Mouse (Mus musculus): ENCODE measurements around the gene Exosc3. TPM values are rescaled to one million over a fixed set of nuclear protein-coding genes. Genes with fewer than 3 reads are reported as not detected.
"Not testable (repeated sequence)": the region's sequence is repeated elsewhere in the genome, so short reads cannot be mapped to it uniquely, and the experiment has no call there.

Exosc3 gene
- polyA plus RNA-seq (2014; fragmentation: Nextera tagmentation; extraction: Ambion mirVana): 43.1 and 49.7 TPM in 2 replicates

- H3K4me3 ChIP-seq (ENCODE audit: low read depth, low read length): peak within 1 kb of the TSS; percentile 86
- H3K36me3 ChIP-seq (ENCODE audit: control insufficient read depth, insufficient read depth, low read length): no peaks in the 10 kb centered on the region
- ATAC-seq (replicated peaks; ENCODE audit: insufficient number of reproducible peaks, low FRiP score, low TSS enrichment): peak; percentile 83
- H3K9ac ChIP-seq (ENCODE audit: low read depth, low read length): peak within 1 kb of the TSS; percentile 97
- H3K27ac ChIP-seq (ENCODE audit: low read depth, low read length): peak within 1 kb of the TSS; percentile 99
- no peaks in the 10 kb centered on the region for H3K9me3 ChIP-seq (replicated peaks; ENCODE audit: control insufficient read depth, low read length)
- peaks cover 10% of the 10 kb centered on the region for H3K4me1 ChIP-seq (ENCODE audit: control insufficient read depth, insufficient read depth, low read length)
- WGBS (ENCODE audit: insufficient replicate concordance): under 1% methylated on average over 76 of the region's 76 CpGs
- peak within 1 kb of the TSS; percentile 81 for H3K4me2 ChIP-seq
- no peaks in the 10 kb centered on the region for H3K27me3 ChIP-seq (ENCODE audit: control insufficient read depth, insufficient read depth, low read length)
These were observed at the start of gene Exosc3 for GRCm38 (mm10) chr4:45342286-45343155. TSS of gene Exosc3 (minus strand) at chr4:45342732.

- Histone ChIP-seq H3K9me3 (replicated peaks; ENCODE audit: control insufficient read depth, low read length) (no peaks in the 10 kb centered on the region), H3K36me3 (ENCODE audit: control insufficient read depth, insufficient read depth, low read length) (peaks cover 3% of the 10 kb centered on the region; the same call in 1 of the 2 replicates), H3K4me2 (no peak overlapping the region), H3K4me1 (ENCODE audit: control insufficient read depth, insufficient read depth, low read length) (no peaks in the 10 kb centered on the region), H3K4me3 (ENCODE audit: low read depth, low read length) (no peak overlapping the region), H3K27ac (ENCODE audit: low read depth, low read length) (no peak overlapping the region), H3K27me3 (ENCODE audit: control insufficient read depth, insufficient read depth, low read length) (no peaks in the 10 kb centered on the region), H3K9ac (ENCODE audit: low read depth, low read length) (no peak overlapping the region)
- 64% methylated on average over 4 of the region's 4 CpGs for WGBS (ENCODE audit: insufficient replicate concordance)
- no peak for ATAC-seq (replicated peaks; ENCODE audit: insufficient number of reproducible peaks, low FRiP score, low TSS enrichment)
These were observed 49.6 kb upstream of the Exosc3 start for GRCm38 (mm10) chr4:45392099-45392498.

- not testable (repeated sequence) for H3K27ac ChIP-seq (ENCODE audit: low read depth, low read length); H3K4me1 ChIP-seq (ENCODE audit: control insufficient read depth, insufficient read depth, low read length); ATAC-seq (replicated peaks; ENCODE audit: insufficient number of reproducible peaks, low FRiP score, low TSS enrichment); H3K4me3 ChIP-seq (ENCODE audit: low read depth, low read length); H3K9ac ChIP-seq (ENCODE audit: low read depth, low read length); H3K4me2 ChIP-seq; H3K27me3 ChIP-seq (ENCODE audit: control insufficient read depth, insufficient read depth, low read length); H3K36me3 ChIP-seq (ENCODE audit: control insufficient read depth, insufficient read depth, low read length); H3K9me3 ChIP-seq (replicated peaks; ENCODE audit: control insufficient read depth, low read length)
- 90% methylated on average over 5 of the region's 5 CpGs for WGBS (ENCODE audit: insufficient replicate concordance)
These were observed 44.8 kb upstream of the Exosc3 start for GRCm38 (mm10) chr4:45387296-45387695.

GRCm38 (mm10) chr4:45382133-45382532, 39.6 kb upstream of the Exosc3 start:
- not testable (repeated sequence) for H3K27ac ChIP-seq (ENCODE audit: low read depth, low read length); H3K9ac ChIP-seq (ENCODE audit: low read depth, low read length); ATAC-seq (replicated peaks; ENCODE audit: insufficient number of reproducible peaks, low FRiP score, low TSS enrichment); H3K4me1 ChIP-seq (ENCODE audit: control insufficient read depth, insufficient read depth, low read length); H3K4me2 ChIP-seq; H3K4me3 ChIP-seq (ENCODE audit: low read depth, low read length); H3K36me3 ChIP-seq (ENCODE audit: control insufficient read depth, insufficient read depth, low read length); H3K9me3 ChIP-seq (replicated peaks; ENCODE audit: control insufficient read depth, low read length); H3K27me3 ChIP-seq (ENCODE audit: control insufficient read depth, insufficient read depth, low read length)
- 62% methylated on average over 2 of the region's 2 CpGs for WGBS (ENCODE audit: insufficient replicate concordance)

- H3K4me1 ChIP-seq (ENCODE audit: control insufficient read depth, insufficient read depth, low read length); H3K27ac ChIP-seq (ENCODE audit: low read depth, low read length); H3K9me3 ChIP-seq (replicated peaks; ENCODE audit: control insufficient read depth, low read length); H3K27me3 ChIP-seq (ENCODE audit: control insufficient read depth, insufficient read depth, low read length); H3K9ac ChIP-seq (ENCODE audit: low read depth, low read length); H3K4me2 ChIP-seq; H3K36me3 ChIP-seq (ENCODE audit: control insufficient read depth, insufficient read depth, low read length); ATAC-seq (replicated peaks; ENCODE audit: insufficient number of reproducible peaks, low FRiP score, low TSS enrichment); H3K4me3 ChIP-seq (ENCODE audit: low read depth, low read length): not testable (repeated sequence)
- 86% methylated on average over 10 of the region's 10 CpGs for WGBS (ENCODE audit: insufficient replicate concordance)
These were observed 38.5 kb upstream of the Exosc3 start for GRCm38 (mm10) chr4:45380903-45381580.

DNA sequence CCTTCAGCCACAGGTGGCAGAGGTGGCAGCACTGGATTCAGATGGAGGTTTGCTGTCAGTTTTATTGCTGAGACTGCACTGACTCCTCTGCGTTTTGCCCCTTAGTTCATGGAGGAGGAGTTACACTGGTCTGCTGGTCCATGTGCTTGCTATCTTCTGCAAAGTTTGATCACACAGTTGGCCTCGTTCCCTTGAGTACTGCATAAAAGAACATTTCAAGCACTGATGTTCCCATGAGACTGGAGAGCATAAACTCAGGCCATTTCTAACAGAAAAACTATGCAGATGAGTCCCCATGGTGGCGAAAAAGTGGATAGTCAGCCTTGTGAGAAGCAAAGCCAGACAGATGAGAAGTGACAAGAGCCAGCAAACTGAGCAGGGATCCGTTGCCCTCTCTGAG, 34.0 kb upstream of the Exosc3 start:
- Histone ChIP-seq H3K4me3 (ENCODE audit: low read depth, low read length) (no peak overlapping the region), H3K36me3 (ENCODE audit: control insufficient read depth, insufficient read depth, low read length) (peaks cover 22% of the 10 kb centered on the region), H3K4me1 (ENCODE audit: control insufficient read depth, insufficient read depth, low read length) (no peaks in the 10 kb centered on the region), H3K9ac (ENCODE audit: low read depth, low read length) (no peak overlapping the region), H3K4me2 (no peak overlapping the region), H3K9me3 (replicated peaks; ENCODE audit: control insufficient read depth, low read length) (no peaks in the 10 kb centered on the region), H3K27me3 (ENCODE audit: control insufficient read depth, insufficient read depth, low read length) (no peaks in the 10 kb centered on the region), H3K27ac (ENCODE audit: low read depth, low read length) (no peak overlapping the region)
- ATAC-seq (replicated peaks; ENCODE audit: insufficient number of reproducible peaks, low FRiP score, low TSS enrichment): no peak
- WGBS (ENCODE audit: insufficient replicate concordance): 80% methylated on average over 4 of the region's 4 CpGs

GRCm38 (mm10) chr4:45374879-45375278, 32.3 kb upstream of the Exosc3 start:
- Histone ChIP-seq H3K9ac (ENCODE audit: low read depth, low read length) (no peak overlapping the region), H3K4me3 (ENCODE audit: low read depth, low read length) (no peak overlapping the region), H3K27ac (ENCODE audit: low read depth, low read length) (no peak overlapping the region), H3K9me3 (replicated peaks; ENCODE audit: control insufficient read depth, low read length) (no peaks in the 10 kb centered on the region), H3K27me3 (ENCODE audit: control insufficient read depth, insufficient read depth, low read length) (no peaks in the 10 kb centered on the region), H3K36me3 (ENCODE audit: control insufficient read depth, insufficient read depth, low read length) (peaks cover 25% of the 10 kb centered on the region), H3K4me1 (ENCODE audit: control insufficient read depth, insufficient read depth, low read length) (no peaks in the 10 kb centered on the region), H3K4me2 (no peak overlapping the region)
- no peak for ATAC-seq (replicated peaks; ENCODE audit: insufficient number of reproducible peaks, low FRiP score, low TSS enrichment)
- WGBS (ENCODE audit: insufficient replicate concordance): 83% methylated on average over 5 of the region's 5 CpGs

- Histone ChIP-seq H3K4me3 (ENCODE audit: low read depth, low read length) (no peak overlapping the region), H3K27ac (ENCODE audit: low read depth, low read length) (no peak overlapping the region), H3K4me1 (ENCODE audit: control insufficient read depth, insufficient read depth, low read length) (no peaks in the 10 kb centered on the region), H3K27me3 (ENCODE audit: control insufficient read depth, insufficient read depth, low read length) (no peaks in the 10 kb centered on the region), H3K9me3 (replicated peaks; ENCODE audit: control insufficient read depth, low read length) (no peaks in the 10 kb centered on the region), H3K4me2 (no peak overlapping the region), H3K9ac (ENCODE audit: low read depth, low read length) (no peak overlapping the region), H3K36me3 (ENCODE audit: control insufficient read depth, insufficient read depth, low read length) (peaks cover 25% of the 10 kb centered on the region)
- no peak for ATAC-seq (replicated peaks; ENCODE audit: insufficient number of reproducible peaks, low FRiP score, low TSS enrichment)
- WGBS (ENCODE audit: insufficient replicate concordance): 88% methylated on average over 3 of the region's 3 CpGs
These were observed 28.7 kb upstream of the Exosc3 start for GRCm38 (mm10) chr4:45371261-45371660.

All from heart, embryonic 11.5 days (tissue).